Mouse (Mus musculus) adrenal gland, postnatal 10 days (tissue): ENCODE measurements at regions not wholly inside any gene's neighbourhood (a gene's known extent, or its start where the extent isn't known, plus 50 kb on each side); places are given as distances from the start of the nearest gene placed in this dataset.

Experiments used
- DNase-seq: peaks from one replicate; pipeline ENCODE4 v3.0.0; 2021; ENCODE audit warnings: mixed read lengths

DNA sequence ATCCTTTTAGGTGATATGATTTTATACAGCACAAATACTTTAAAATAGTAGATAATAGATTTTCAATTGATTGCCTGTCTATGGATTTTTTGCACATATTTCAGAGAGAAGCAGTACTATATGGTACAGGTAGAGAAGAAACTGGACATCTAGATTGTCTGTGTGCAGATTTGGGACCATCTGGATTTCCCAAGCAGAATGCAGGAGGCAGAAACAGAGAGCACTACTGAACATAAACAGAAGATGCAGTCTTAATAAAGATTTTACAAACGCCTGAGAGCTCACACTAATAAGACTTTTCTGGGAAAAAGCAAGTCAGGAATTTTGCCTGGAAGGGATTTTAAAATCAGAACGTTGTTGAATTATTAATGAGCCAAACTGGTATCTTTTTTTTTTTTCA lies 432.9 kb downstream of the Col11a1 start:
- no peak for DNase-seq

DNA sequence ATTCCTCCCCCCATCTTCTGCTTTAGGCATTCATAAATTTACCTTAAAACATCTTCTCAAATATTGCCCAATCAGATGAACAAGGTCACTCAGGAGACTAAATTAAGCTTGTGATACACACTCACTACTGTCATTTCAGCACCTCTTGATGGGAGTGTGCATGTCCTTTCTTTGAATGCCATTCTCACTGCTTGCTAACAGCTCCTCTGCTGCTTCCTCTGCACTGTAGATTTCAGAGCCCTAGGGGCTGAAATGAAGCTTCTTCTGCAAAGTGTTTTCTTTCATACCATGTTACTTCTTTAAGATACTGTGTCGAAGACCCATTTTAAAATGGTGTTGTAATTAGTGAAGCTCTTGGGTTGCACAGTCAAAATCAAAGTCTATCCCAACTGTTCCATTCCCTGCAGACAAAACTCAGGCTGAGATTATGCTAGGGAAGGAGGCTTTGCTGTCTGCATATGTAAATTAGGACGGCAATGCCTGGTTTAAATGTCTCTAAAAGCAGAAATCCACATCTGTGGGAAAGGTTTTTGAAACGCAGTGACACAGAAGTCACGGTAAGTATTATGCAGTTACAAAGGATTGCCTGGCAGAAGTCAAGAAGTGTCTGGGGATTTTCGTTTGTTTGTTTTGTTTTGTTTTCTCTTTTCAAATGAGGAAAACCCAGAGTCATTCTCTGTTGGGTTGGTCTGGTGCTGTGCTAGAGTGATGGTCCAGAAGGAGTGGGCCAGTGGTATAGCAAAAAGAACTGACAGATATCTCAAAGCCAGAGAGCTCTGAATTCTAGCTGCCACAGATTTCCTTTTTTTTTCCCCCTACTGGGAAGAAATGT lies 433.6 kb downstream of the Col11a1 start:
- no peak for DNase-seq

DNA sequence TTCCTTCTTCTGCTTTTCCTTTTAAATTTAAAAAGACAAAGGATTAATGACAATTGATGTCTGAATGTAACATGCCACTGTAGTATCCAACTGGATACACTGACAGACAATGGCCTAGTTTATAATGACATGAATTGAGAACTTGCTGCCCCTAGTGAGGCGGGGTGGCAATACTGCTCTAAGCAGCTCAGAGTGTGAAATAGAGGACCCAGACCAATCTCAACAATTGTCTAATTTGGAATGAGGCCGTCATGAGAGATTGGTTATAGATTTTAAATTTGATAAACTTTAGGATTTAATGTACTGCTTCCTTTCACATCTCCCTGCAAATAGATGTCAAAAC lies 434.2 kb downstream of the Col11a1 start:
- no peak for DNase-seq

DNA sequence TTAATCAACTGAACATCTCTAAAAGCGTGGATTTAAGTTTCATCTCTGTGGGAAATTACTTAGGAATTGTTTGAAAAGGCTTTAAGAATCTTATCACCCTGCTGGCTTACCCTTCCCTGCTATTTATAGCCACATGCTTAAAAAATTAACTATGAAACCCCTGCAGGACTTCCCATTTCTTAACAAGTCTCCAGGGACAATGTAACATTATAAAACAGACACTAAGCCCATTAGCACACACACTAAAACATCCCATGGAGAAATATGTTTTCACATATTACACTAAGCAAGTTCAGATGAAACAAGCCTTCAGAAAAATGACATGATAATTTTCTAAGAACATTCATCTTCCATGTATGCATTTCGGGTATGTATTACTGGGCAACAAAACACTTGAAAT lies 420.0 kb upstream of the Olfm3 start:
- DNase-seq = no peak

DNA sequence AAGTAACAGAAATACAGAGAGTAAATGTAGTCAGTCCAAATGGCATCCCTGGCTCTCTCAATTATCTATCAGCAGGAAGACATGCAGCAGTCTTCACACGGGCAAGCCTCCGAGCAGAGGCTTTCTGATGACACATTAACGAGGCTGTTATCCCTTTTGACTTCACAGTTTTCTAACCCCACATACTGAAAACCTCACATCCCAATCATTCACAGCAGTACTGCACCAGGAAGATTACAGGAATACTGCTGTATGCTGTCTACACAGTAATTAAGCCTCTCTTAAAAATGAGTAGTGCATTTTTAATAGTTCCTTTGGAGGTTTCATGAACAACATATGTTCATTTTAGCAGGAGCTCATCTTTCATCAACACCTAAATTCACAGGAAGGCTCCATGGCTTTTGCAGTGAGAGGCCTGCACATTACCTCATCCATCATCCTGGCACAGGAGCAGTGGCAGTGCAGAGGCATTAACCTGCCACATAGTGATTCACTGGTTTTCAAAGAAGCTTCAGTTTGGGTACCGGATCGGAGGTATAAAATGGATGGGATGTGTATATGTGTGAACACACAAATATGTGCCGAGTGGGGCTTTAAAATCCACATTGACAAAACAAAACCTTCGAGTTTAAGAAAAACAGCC lies 396.1 kb upstream of the Olfm3 start:
- DNase-seq = no peak

DNA sequence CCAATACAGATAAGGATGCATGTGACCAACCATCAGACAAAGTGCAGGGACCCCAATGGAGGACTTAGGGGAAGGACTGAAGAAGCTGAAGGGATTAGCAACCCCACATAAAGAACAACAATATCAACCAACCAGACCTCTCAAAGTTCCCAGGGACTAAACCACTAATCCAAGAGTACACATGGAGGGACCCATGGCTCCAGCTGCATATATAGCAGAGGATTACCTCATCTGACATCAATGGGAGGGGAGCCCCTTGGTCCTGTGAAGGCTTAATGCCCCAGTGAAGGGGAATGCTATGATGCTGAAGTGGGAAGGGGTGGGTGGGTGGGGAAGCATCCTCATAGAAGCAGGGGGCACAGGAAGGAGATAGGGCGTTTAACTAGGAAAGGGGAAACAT lies 388.6 kb upstream of the Olfm3 start:
- no peak for DNase-seq

DNA sequence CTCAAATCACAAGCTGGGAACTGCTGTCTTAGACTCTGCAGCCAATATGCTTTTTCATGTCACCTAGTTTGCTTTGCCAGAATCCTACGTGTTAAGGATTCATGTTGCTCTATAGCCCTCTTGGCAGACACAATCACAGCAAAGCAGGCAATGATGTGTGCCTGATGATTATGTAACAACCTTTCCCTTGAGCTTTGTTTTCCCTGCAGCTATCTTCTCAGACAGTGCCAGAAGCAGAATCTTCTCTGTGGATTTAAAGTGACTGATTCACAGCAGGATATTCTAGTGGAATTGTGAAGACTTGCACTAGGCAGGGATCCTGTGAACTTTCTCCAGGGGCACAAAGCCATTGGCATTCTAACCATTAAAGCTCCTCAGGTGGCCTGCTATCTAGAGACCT lies 359.5 kb upstream of the Olfm3 start:
- DNase-seq = peak; percentile 3

DNA sequence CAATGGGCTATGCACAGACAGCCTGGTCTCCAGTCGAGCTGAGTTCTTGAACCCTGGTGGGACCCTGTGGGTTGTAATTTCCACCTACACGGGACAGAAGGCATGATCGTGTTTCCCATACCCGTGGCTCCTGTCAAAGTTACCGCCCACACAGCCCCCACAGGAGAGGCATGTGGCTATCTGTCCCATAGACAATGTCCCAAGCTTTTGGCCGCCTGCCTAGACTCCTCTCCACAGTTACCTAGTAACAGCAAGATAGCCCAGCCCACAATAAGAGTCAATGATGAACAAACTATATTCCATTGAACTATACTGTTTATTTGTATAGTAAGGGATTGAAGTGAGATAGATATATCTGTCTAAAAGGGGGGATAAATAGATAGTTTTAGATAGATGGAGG lies 356.7 kb upstream of the Olfm3 start:
- DNase-seq = no peak

DNA sequence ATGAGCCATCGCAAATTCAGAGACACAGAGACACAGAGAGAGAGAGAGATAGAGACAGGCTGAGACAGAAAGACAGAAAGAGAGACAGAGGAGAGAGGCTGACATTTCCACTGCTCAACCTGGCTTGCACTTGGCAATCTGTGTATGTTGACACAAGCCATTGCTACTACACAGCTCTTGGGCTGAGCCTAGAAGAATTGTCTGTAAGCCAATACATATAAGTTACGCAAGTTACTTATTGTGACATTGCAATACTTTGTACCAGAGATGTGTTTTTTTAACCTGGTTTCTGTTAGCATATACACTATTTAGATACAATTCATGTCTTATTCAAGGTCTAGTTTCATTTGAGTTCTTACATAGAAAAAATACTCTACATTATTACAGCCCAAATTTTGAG lies 332.9 kb upstream of the Olfm3 start:
- no peak for DNase-seq
